Mouse (Mus musculus) erythroblast, embryonic 14.5 days (primary cell): ENCODE results near the gene Tns2.

Source experiments
- GATA1 ChIP-seq: IDR thresholded peaks from 2 replicates; pipeline ENCODE4 v1.6.1; 2012; ENCODE audit warnings: low read length, inconsistent platforms, mixed read lengths
- TAL1 ChIP-seq: IDR thresholded peaks from 3 replicates; pipeline ENCODE4 v1.6.1; 2012; ENCODE audit warnings: low read length, inconsistent platforms, mixed read lengths

GRCm38 (mm10) chr15:102100996-102101671, 921 bp downstream of the Tns2 start:
- TF ChIP-seq TAL1 (no peak), GATA1 (no peak)
